Mouse (Mus musculus) MEL (cell line): ENCODE measurements around the gene Tmem235. TPM values are rescaled to one million over a fixed set of nuclear protein-coding genes. Genes with fewer than 3 reads are reported as not detected.

ENCODE experiments used
- DNase-seq: peaks from one replicate; pipeline ENCODE4 v3.0.0; 2011; ENCODE audit warnings: low read depth, low spot score
- H3K27ac ChIP-seq: 2 replicates; pipeline ENCODE4 v1.5.1; 2012; ENCODE audit warnings: low read depth, mild to moderate bottlenecking, control low read depth, low read length, moderate library complexity; ENCODE audit not compliant: control insufficient read depth
- H3K27me3 ChIP-seq, 2 experiments: fragments of 150-350 bp in 1 of 2; sonication (generic) in 1 of 2; 2 replicates each; pipeline ENCODE4 v1.6.1; 2012; ENCODE audit warnings: low read length in 2 of 2, mild to moderate bottlenecking in 2 of 2, improper control_type of control experiment in 1 of 2, moderate library complexity in 1 of 2; ENCODE audit not compliant: insufficient read depth in 2 of 2, control insufficient read depth in 1 of 2
- H3K36me3 ChIP-seq, 2 experiments: 2 replicates each; pipeline ENCODE4 v1.6.1; 2012 to 2014; ENCODE audit warnings: low read length in 2 of 2, improper control_type of control experiment in 1 of 2, inconsistent platforms in 1 of 2, mild to moderate bottlenecking in 1 of 2; ENCODE audit not compliant: insufficient read depth in 2 of 2, control insufficient read depth in 1 of 2
- H3K4me1 ChIP-seq, 2 experiments: fragments of 150-350 bp in 1 of 2; sonication (generic) in 1 of 2; 2 replicates each; pipeline ENCODE4 v1.6.1; 2012; ENCODE audit warnings: low read length in 2 of 2, improper control_type of control experiment in 1 of 2, mild to moderate bottlenecking in 1 of 2; ENCODE audit not compliant: insufficient read depth in 2 of 2, control insufficient read depth in 1 of 2
- H3K4me3 ChIP-seq, 2 experiments: fragments of 150-350 bp in 1 of 2; sonication (generic) in 1 of 2; 2 replicates each; pipeline ENCODE4 v1.5.1; 2012; ENCODE audit warnings: low read depth in 2 of 2, low read length in 2 of 2, mild to moderate bottlenecking in 2 of 2, moderate library complexity in 2 of 2, control low read depth in 1 of 2, improper control_type of control experiment in 1 of 2; ENCODE audit not compliant: control insufficient read depth in 1 of 2, insufficient read depth in 1 of 2
- H3K79me2 ChIP-seq: 2 replicates; pipeline ENCODE4 v1.6.1; 2012; ENCODE audit warnings: mild to moderate bottlenecking, low read length, moderate library complexity; ENCODE audit not compliant: control insufficient read depth, poor library complexity, insufficient read depth
- H3K9ac ChIP-seq: 2 replicates; pipeline ENCODE4 v1.6.1; 2012; ENCODE audit warnings: low read depth, mild to moderate bottlenecking, control low read depth, low read length, moderate library complexity; ENCODE audit not compliant: control insufficient read depth, poor library complexity, severe bottlenecking
- H3K9me3 ChIP-seq: fragments of 150-350 bp; sonication (generic); replicated peaks from 2 replicates; pipeline ENCODE4 v1.6.1; 2012; ENCODE audit warnings: mild to moderate bottlenecking, low read length, improper control_type of control experiment, moderate library complexity; ENCODE audit not compliant: insufficient read depth
- CHD1 ChIP-seq: IDR thresholded peaks from 2 replicates; pipeline ENCODE4 v1.6.1; 2012; ENCODE audit warnings: low read depth, mild to moderate bottlenecking, inconsistent platforms, low read length, improper control_type of control experiment
- CTCF ChIP-seq, 3 experiments: IDR thresholded peaks in 2 of 3; conservative IDR thresholded peaks in 1 of 3; 2 replicates each; pipeline ENCODE4 v1.5.1; 2011 to 2012; ENCODE audit warnings: low read length in 3 of 3, low read depth in 2 of 3, mild to moderate bottlenecking in 2 of 3, improper control_type of control experiment in 1 of 3, inconsistent platforms in 1 of 3, mixed read lengths in 1 of 3, moderate library complexity in 1 of 3; ENCODE audit not compliant: control insufficient read depth in 1 of 3, insufficient read depth in 1 of 3, poor library complexity in 1 of 3, severe bottlenecking in 1 of 3
- E2F4 ChIP-seq: IDR thresholded peaks from 2 replicates; pipeline ENCODE4 v1.6.1; 2011; ENCODE audit warnings: low read depth, low read length, improper control_type of control experiment, borderline replicate concordance
- ELF1 ChIP-seq: IDR thresholded peaks from 2 replicates; pipeline ENCODE4 v1.6.1; 2014; ENCODE audit warnings: low read depth, mild to moderate bottlenecking, inconsistent platforms, low read length, improper control_type of control experiment, moderate library complexity
- GABPA ChIP-seq: IDR thresholded peaks from 2 replicates; pipeline ENCODE4 v1.6.1; 2012; ENCODE audit warnings: low read depth, mild to moderate bottlenecking, inconsistent platforms, low read length, improper control_type of control experiment, moderate library complexity
- GATA1 ChIP-seq: IDR thresholded peaks from 2 replicates; pipeline ENCODE4 v1.6.1; 2011; ENCODE audit warnings: low read depth, low read length, improper control_type of control experiment
- HCFC1 ChIP-seq: IDR thresholded peaks from 2 replicates; pipeline ENCODE4 v1.6.1; 2012; ENCODE audit warnings: low read depth, mild to moderate bottlenecking, inconsistent platforms, low read length, improper control_type of control experiment, moderate library complexity
- JUND ChIP-seq: IDR thresholded peaks from 2 replicates; pipeline ENCODE4 v1.6.1; 2011; ENCODE audit warnings: low read depth, mild to moderate bottlenecking, improper control_type of control experiment, low read length
- MAX ChIP-seq: IDR thresholded peaks from 2 replicates; pipeline ENCODE4 v1.6.1; 2011; ENCODE audit warnings: low read length, improper control_type of control experiment
- MAZ ChIP-seq: IDR thresholded peaks from 2 replicates; pipeline ENCODE4 v1.6.1; 2012; ENCODE audit warnings: low read depth, mild to moderate bottlenecking, inconsistent platforms, low read length, improper control_type of control experiment
- MEF2A ChIP-seq: IDR thresholded peaks from 2 replicates; pipeline ENCODE4 v1.6.1; 2014; ENCODE audit warnings: low read depth, mild to moderate bottlenecking, inconsistent platforms, low read length, improper control_type of control experiment; ENCODE audit not compliant: poor library complexity, insufficient replicate concordance, severe bottlenecking; ENCODE audit errors: extremely low read depth
- MXI1 ChIP-seq: IDR thresholded peaks from 2 replicates; pipeline ENCODE4 v1.6.1; 2011; ENCODE audit warnings: mild to moderate bottlenecking, low read depth, low read length, improper control_type of control experiment
- MYC ChIP-seq: IDR thresholded peaks from 2 replicates; pipeline ENCODE4 v1.6.1; 2011; ENCODE audit warnings: low read depth, mild to moderate bottlenecking, low read length, improper control_type of control experiment, moderate library complexity
- NELFE ChIP-seq: IDR thresholded peaks from 2 replicates; pipeline ENCODE4 v1.6.1; 2011; ENCODE audit warnings: low read depth, low read length, improper control_type of control experiment
- NRF1 ChIP-seq: IDR thresholded peaks from 2 replicates; pipeline ENCODE4 v1.6.1; 2014; ENCODE audit warnings: low read depth, mild to moderate bottlenecking, inconsistent platforms, low read length, improper control_type of control experiment, moderate library complexity; ENCODE audit not compliant: poor library complexity, insufficient read depth, severe bottlenecking
- POLR2A ChIP-seq, 2 experiments: IDR thresholded peaks; 2 replicates each; pipeline ENCODE4 v1.6.1; 2011 to 2012; ENCODE audit warnings: low read length in 2 of 2, mild to moderate bottlenecking in 2 of 2, control low read depth in 1 of 2, improper control_type of control experiment in 1 of 2, low read depth in 1 of 2, moderate library complexity in 1 of 2; ENCODE audit not compliant: control insufficient read depth in 1 of 2, insufficient read depth in 1 of 2, poor library complexity in 1 of 2
- POLR2AphosphoS2 ChIP-seq: IDR thresholded peaks from 2 replicates; pipeline ENCODE4 v1.6.1; 2011; ENCODE audit warnings: low read length, improper control_type of control experiment
- POLR2AphosphoS5 ChIP-seq: IDR thresholded peaks from 2 replicates; pipeline ENCODE4 v1.6.1; 2012; ENCODE audit warnings: low read depth, borderline replicate concordance, mild to moderate bottlenecking, inconsistent platforms, low read length, moderate library complexity, mixed read lengths
- RAD21 ChIP-seq: IDR thresholded peaks from 2 replicates; pipeline ENCODE4 v1.6.1; 2011; ENCODE audit warnings: mild to moderate bottlenecking, low read depth, low read length, improper control_type of control experiment
- RCOR1 ChIP-seq: IDR thresholded peaks from 2 replicates; pipeline ENCODE4 v1.6.1; 2012; ENCODE audit warnings: low read depth, mild to moderate bottlenecking, inconsistent platforms, low read length, improper control_type of control experiment
- SIN3A ChIP-seq: IDR thresholded peaks from 2 replicates; pipeline ENCODE4 v1.6.1; 2012; ENCODE audit warnings: low read length, improper control_type of control experiment, inconsistent platforms
- SMC3 ChIP-seq: IDR thresholded peaks from 2 replicates; pipeline ENCODE4 v1.6.1; 2011; ENCODE audit warnings: low read depth, low read length, improper control_type of control experiment
- TBP ChIP-seq: IDR thresholded peaks from 2 replicates; pipeline ENCODE4 v1.8.0; 2011; ENCODE audit warnings: low read depth, low read length, improper control_type of control experiment
- UBTF ChIP-seq: IDR thresholded peaks from 2 replicates; pipeline ENCODE4 v1.6.1; 2012; ENCODE audit warnings: low read depth, mild to moderate bottlenecking, inconsistent platforms, low read length, improper control_type of control experiment, moderate library complexity, borderline replicate concordance; ENCODE audit not compliant: insufficient read depth
- USF1 ChIP-seq: IDR thresholded peaks from 2 replicates; pipeline ENCODE4 v1.6.1; 2014; ENCODE audit warnings: low read depth, mild to moderate bottlenecking, inconsistent platforms, low read length, improper control_type of control experiment, moderate library complexity
- ZC3H11A ChIP-seq: IDR thresholded peaks from 2 replicates; pipeline ENCODE4 v1.6.1; 2012; ENCODE audit warnings: low read depth, mild to moderate bottlenecking, inconsistent platforms, low read length, improper control_type of control experiment
- ZKSCAN1 ChIP-seq: IDR thresholded peaks from 2 replicates; pipeline ENCODE4 v1.6.1; 2012; ENCODE audit warnings: low read depth, mild to moderate bottlenecking, inconsistent platforms, low read length, improper control_type of control experiment, moderate library complexity
- polyA plus RNA-seq, 2 experiments: library from polyadenylated mRNA; stranded (reverse) in 1 of 2; unstranded in 1 of 2; fragments of >175 nt in 1 of 2; fragments of >200 nt in 1 of 2; gene quantifications; 2 replicates each; pipeline versions ENCODE4 v1.2.1 to v1.2.4; 2012; ENCODE audit warnings: low replicate concordance in 2 of 2, low read depth in 1 of 2; ENCODE audit not compliant: insufficient read length in 2 of 2, insufficient read depth in 1 of 2, missing spikeins in 1 of 2
- total RNA-seq: library from RNA; depleted of rRNA; stranded (reverse); fragments of 300-350 nt; gene quantifications from 2 replicates; pipeline ENCODE4 v1.2.3, GENCODE M21; 2012

The Tmem235 gene
- total and polyA plus RNA-seq, 3 experiments: 0.04 TPM; not detected in 1

DNA sequence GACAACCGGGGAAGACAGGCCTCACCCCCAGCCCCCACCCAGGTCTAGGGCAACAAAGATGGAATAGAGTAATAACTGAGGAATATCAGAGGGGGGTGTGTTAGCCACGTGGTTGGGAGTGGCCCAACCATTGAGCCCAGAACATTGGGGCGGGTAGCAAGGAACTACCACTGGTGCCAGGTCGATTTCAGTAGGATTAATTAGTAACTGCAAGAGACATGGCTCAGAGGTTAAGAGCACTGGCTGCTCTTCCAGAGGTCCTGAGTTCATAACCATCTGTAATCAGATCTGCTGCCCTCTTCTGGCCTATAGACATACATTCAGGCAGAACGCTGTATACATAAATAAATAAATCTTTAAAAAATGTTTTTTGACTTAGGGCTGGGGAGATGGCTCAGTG is 13.9 kb upstream of the Tmem235 start:
- Histone ChIP-seq H3K4me3 (no peak overlapping the region), H3K9me3 (no peaks in the 10 kb centered on the region), H3K4me1 (peaks cover 19 to 21% of the 10 kb centered on the region in 2 experiments), H3K9ac (no peak overlapping the region), H3K27ac (no peak overlapping the region), H3K27me3 (no peaks in the 10 kb centered on the region), H3K36me3 (peaks cover 12 to 26% of the 10 kb centered on the region in 2 experiments), H3K79me2 (peaks cover 25% of the 10 kb centered on the region)
- DNase-seq: peak; percentile 79
- no peak for TF ChIP-seq GATA1
- peak; percentile 57 for TF ChIP-seq ZC3H11A
- peak; percentile 58 for TF ChIP-seq USF1
- TF ChIP-seq MAX: no peak
- no peak for TF ChIP-seq UBTF
- TF ChIP-seq TBP: peak; percentile 43; the same call in 1 of the 2 replicates
- TF ChIP-seq RCOR1: no peak
- peak; percentile 68 for TF ChIP-seq SMC3
- peak; percentile 34 to 65 (median 48) for TF ChIP-seq CTCF (IDR thresholded peaks at IDR 0.05 in 2 of 3, conservative IDR thresholded peaks at IDR 0.05 in 1 of 3; ENCODE audit: control insufficient read depth in 1 of 3, insufficient read depth in 1 of 3, low read depth in 2 of 3, low read length in 3 of 3, poor library complexity in 1 of 3, severe bottlenecking in 1 of 3)
- TF ChIP-seq ZKSCAN1: no peak
- peak; percentile 45 for TF ChIP-seq RAD21
- peak; percentile 64; the same call in 1 of the 2 replicates for TF ChIP-seq MXI1
- 0 out of 2 replicates have a peak, but pooled peaks have one; percentile 59 for TF ChIP-seq MYC
- peak; percentile 35; the same call in 1 of the 2 replicates for TF ChIP-seq HCFC1
- peak; percentile 46; the same call in 1 of the 2 replicates for TF ChIP-seq SIN3A

DNA sequence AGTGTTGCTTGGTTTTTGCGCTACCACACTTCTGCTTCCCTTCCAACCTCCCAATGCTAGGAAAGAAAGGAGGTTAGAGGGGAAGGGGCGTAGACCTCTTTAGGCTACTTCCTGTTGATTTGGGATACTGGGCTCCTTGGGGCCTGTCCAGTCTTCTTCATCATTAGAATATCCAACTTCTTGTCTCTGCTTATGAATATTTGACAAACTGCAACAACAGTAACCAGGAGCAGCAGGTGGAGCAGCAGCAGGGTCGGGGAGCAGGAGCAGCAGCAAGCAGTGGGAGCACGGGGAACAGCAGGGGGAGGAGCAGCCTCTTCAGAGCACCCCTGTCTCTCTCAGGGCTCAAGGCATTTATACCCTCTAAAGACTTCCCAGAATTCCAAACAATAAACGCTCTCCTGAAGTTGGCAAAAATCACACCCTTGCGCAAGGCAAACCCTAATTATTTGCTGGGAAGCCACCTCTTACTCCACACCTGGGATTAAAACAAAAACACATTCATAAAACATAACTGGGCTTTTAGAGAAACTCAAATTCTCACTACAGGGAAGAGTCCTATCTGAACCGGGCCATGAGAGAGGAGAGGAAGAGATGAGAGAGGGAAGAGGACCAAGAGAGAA is 12.8 kb upstream of the Tmem235 start:
- peak overlapping the region; percentile 67 for H3K9ac ChIP-seq
- DNase-seq: peak; percentile 67
- H3K4me3 ChIP-seq: peak overlapping the region; percentile 58 to 68
- no peaks in the 10 kb centered on the region for H3K27me3 ChIP-seq
- H3K4me1 ChIP-seq: peaks cover 19 to 21% of the 10 kb centered on the region in 2 experiments
- peak overlapping the region; percentile 57 for H3K27ac ChIP-seq
- no peaks in the 10 kb centered on the region for H3K9me3 ChIP-seq
- H3K79me2 ChIP-seq: peaks cover 28% of the 10 kb centered on the region
- peaks cover 14 to 26% of the 10 kb centered on the region in 2 experiments for H3K36me3 ChIP-seq
- TF ChIP-seq ZC3H11A (no peak), POLR2A (IDR thresholded peaks at IDR 0.05; ENCODE audit: control insufficient read depth in 1 of 2, insufficient read depth in 1 of 2, low read depth in 1 of 2, low read length in 2 of 2, poor library complexity in 1 of 2) (no peak; a peak in 1 of 4 replicates), ZKSCAN1 (no peak), MEF2A (no peak), CHD1 (no peak; the same call in 1 of the 2 replicates), RCOR1 (no peak), CTCF (IDR thresholded peaks at IDR 0.05 in 2 of 3, conservative IDR thresholded peaks at IDR 0.05 in 1 of 3; ENCODE audit: control insufficient read depth in 1 of 3, insufficient read depth in 1 of 3, low read depth in 2 of 3, low read length in 3 of 3, poor library complexity in 1 of 3, severe bottlenecking in 1 of 3) (no peak; a peak in 1 of 6 replicates), MAZ (peak; percentile 59; the same call in 1 of the 2 replicates), GABPA (no peak), ELF1 (0 out of 2 replicates have a peak, but pooled peaks have one; percentile 28), NELFE (peak; percentile 40), POLR2AphosphoS2 (no peak), USF1 (0 out of 2 replicates have a peak, but pooled peaks have one; percentile 7), E2F4 (0 out of 2 replicates have a peak, but pooled peaks have one; percentile 17), JUND (no peak), NRF1 (no peak), GATA1 (no peak), MYC (0 out of 2 replicates have a peak, but pooled peaks have one; percentile 3), POLR2AphosphoS5 (no peak), UBTF (no peak), MAX (peak; percentile 54; the same call in 1 of the 2 replicates), SMC3 (peak; percentile 13; the same call in 1 of the 2 replicates), RAD21 (no peak)
